Mouse (Mus musculus) liver, embryonic 16.5 days (tissue): Measurements from ENCODE around the gene Lhfpl3. TPM values are rescaled to one million over a fixed set of nuclear protein-coding genes. Genes with fewer than 3 reads are reported as not detected.

Experiments
- ATAC-seq: fragments of 200-750 bp; cut with Nextera tagmentation; 2 replicates; pipeline ENCODE4 v1.8.0; 2017; ENCODE audit warnings: low read depth, mild to moderate bottlenecking, moderate number of reproducible peaks, moderate library complexity
- H3K27ac ChIP-seq: fragments of 300-500 bp; sonication (generic); 2 replicates; pipeline ENCODE4 v1.5.1; 2014; ENCODE audit warnings: mild to moderate bottlenecking, low read length
- H3K27me3 ChIP-seq: fragments of 300-500 bp; sonication (generic); 2 replicates; pipeline ENCODE4 v1.6.1; 2014; ENCODE audit warnings: low read depth, low read length, mixed read lengths; ENCODE audit not compliant: control insufficient read depth, insufficient read depth
- H3K36me3 ChIP-seq: fragments of 300-500 bp; sonication (generic); 2 replicates; pipeline ENCODE4 v1.6.1; 2014; ENCODE audit warnings: mild to moderate bottlenecking; ENCODE audit not compliant: control insufficient read depth, insufficient read depth
- H3K4me1 ChIP-seq: fragments of 300-500 bp; sonication (generic); 2 replicates; pipeline ENCODE4 v1.6.1; 2014; ENCODE audit warnings: low read depth, low read length, mixed read lengths; ENCODE audit not compliant: control insufficient read depth
- H3K4me2 ChIP-seq: fragments of 300-500 bp; sonication (generic); 2 replicates; pipeline ENCODE4 v1.6.1; 2014; ENCODE audit warnings: low read depth, low read length, mixed read lengths
- H3K4me3 ChIP-seq: fragments of 300-500 bp; sonication (generic); 2 replicates; pipeline ENCODE4 v1.5.1; 2014; ENCODE audit warnings: low read depth, mild to moderate bottlenecking, low read length
- H3K9ac ChIP-seq: fragments of 300-500 bp; sonication (generic); 2 replicates; pipeline ENCODE4 v1.6.1; 2014; ENCODE audit warnings: low read depth, low read length
- H3K9me3 ChIP-seq: fragments of 300-500 bp; sonication (generic); replicated peaks from 2 replicates; pipeline ENCODE4 v1.6.1; 2016; ENCODE audit warnings: low read length; ENCODE audit not compliant: control insufficient read depth
- WGBS: fragments of 180-500 bp; shearing (Covaris S2); extraction: QIAGEN DNeasy Blood & Tissue Kit; methylation state at CpG from one replicate; pipeline ENCODE4 v1.1.7; 2014; ENCODE audit not compliant: insufficient replicate concordance; 5-methylcytosine and 5-hydroxymethylcytosine counted together
- microRNA-seq: library from miRNA; unstranded; fragments of <30 nt; microRNA quantifications from one replicate; pipeline ENCODE4, GENCODE M21; 2016
- polyA plus RNA-seq: library from polyadenylated mRNA; unstranded; fragments of >200 nt; fragmentation: Nextera tagmentation; extraction: Ambion mirVana; gene quantifications from 2 replicates; pipeline ENCODE4 v1.2.1, GENCODE M21; 2015

The Lhfpl3 gene
- polyA plus RNA-seq, 1 experiment from 2014 or later = 0.05 TPM

GRCm38 (mm10) chr5:23251462-23252224 lies 505.8 kb downstream of the Lhfpl3 start:
- no peaks in the 10 kb centered on the region for H3K9me3 ChIP-seq
- ATAC-seq = no peak
- H3K9ac ChIP-seq = no peak overlapping the region
- no peaks in the 10 kb centered on the region for H3K27me3 ChIP-seq
- no peaks in the 10 kb centered on the region for H3K4me1 ChIP-seq
- H3K4me2 ChIP-seq = no peak overlapping the region
- WGBS = 11% methylated on average over 12 of the region's 12 CpGs
- no peaks in the 10 kb centered on the region for H3K36me3 ChIP-seq
- H3K27ac ChIP-seq = no peak overlapping the region
- no peak overlapping the region for H3K4me3 ChIP-seq

DNA sequence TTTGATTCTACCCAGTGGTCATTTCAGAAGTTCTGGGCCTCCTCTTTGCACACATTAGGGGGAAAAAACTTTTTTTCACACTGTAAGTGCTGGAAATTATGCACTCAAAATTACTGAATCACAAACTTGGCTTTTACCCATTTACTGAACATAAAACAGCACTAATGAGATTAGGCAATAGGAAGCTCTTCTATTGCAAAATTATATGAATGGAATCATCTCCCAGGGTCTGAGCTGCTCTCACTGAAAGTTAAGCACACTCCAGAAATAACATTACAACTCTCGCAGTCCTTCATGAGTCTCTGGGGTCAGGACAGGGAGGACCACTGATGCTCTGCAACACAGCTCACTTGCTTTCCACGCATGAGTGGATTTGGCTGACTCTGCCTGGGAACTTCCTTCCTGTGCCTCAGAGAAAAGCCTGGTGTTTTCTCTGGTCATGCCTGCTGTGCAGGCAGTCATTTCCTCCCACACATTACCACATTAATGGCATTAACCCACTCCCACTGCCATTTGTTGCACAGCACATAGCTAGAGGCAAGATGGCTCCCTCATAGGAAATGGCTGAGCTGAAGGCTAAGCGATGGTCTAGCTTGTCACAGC lies 510.1 kb downstream of the Lhfpl3 start:
- no peak for ATAC-seq
- Histone ChIP-seq H3K27ac (no peak overlapping the region), H3K9ac (no peak overlapping the region), H3K9me3 (no peaks in the 10 kb centered on the region), H3K27me3 (no peaks in the 10 kb centered on the region), H3K4me3 (no peak overlapping the region), H3K4me2 (no peak overlapping the region), H3K4me1 (no peaks in the 10 kb centered on the region), H3K36me3 (no peaks in the 10 kb centered on the region)
- 48% methylated on average over 3 of the region's 3 CpGs for WGBS

GRCm38 (mm10) chr5:23273309-23273708 lies 527.5 kb downstream of the Lhfpl3 start:
- Histone ChIP-seq H3K27me3 (no peaks in the 10 kb centered on the region), H3K27ac (no peak overlapping the region), H3K9ac (no peak overlapping the region), H3K4me3 (no peak overlapping the region), H3K4me1 (no peaks in the 10 kb centered on the region), H3K9me3 (no peaks in the 10 kb centered on the region), H3K36me3 (no peaks in the 10 kb centered on the region), H3K4me2 (no peak overlapping the region)
- WGBS = 48% methylated on average over 3 of the region's 3 CpGs
- ATAC-seq = no peak

DNA sequence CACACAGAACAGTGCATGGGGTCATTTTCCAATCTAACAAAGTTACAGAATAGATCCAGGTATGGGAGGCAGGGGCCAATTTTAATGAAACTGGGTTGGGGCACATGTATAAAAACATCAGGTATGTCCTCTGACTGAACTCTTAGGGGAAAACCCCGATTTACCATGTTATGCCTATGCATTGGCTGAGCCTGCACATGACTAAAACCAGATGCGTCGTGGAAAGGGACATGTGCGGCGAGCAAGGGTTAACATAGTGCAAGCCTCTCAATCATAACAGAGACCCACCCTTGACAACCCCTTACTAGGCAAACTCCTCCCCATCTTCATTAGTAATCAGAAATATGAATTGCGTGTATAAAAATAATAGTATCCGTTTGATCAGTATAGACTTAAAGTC lies 533.5 kb downstream of the Lhfpl3 start:
- WGBS = 74% methylated on average over 7 of the region's 7 CpGs
- no peak overlapping the region for H3K4me2 ChIP-seq
- no peak overlapping the region for H3K27ac ChIP-seq
- H3K4me3 ChIP-seq = no peak overlapping the region
- H3K9me3 ChIP-seq = no peaks in the 10 kb centered on the region
- ATAC-seq = no peak
- H3K36me3 ChIP-seq = no peaks in the 10 kb centered on the region
- no peaks in the 10 kb centered on the region for H3K4me1 ChIP-seq
- H3K9ac ChIP-seq = no peak overlapping the region
- H3K27me3 ChIP-seq = no peaks in the 10 kb centered on the region

GRCm38 (mm10) chr5:23284884-23285283 lies 539.0 kb downstream of the Lhfpl3 start:
- Histone ChIP-seq H3K4me3 (no peak overlapping the region), H3K9ac (no peak overlapping the region), H3K4me1 (no peaks in the 10 kb centered on the region), H3K36me3 (no peaks in the 10 kb centered on the region), H3K9me3 (no peaks in the 10 kb centered on the region), H3K4me2 (no peak overlapping the region), H3K27me3 (no peaks in the 10 kb centered on the region), H3K27ac (no peak overlapping the region)
- 13% methylated on average over 3 of the region's 3 CpGs for WGBS
- ATAC-seq = no peak

- H3K36me3 ChIP-seq = no peaks in the 10 kb centered on the region
- H3K4me1 ChIP-seq = no peaks in the 10 kb centered on the region
- H3K9me3 ChIP-seq = no peaks in the 10 kb centered on the region
- H3K4me3 ChIP-seq = no peak overlapping the region
- H3K4me2 ChIP-seq = no peak overlapping the region
- no peak overlapping the region for H3K9ac ChIP-seq
- ATAC-seq = no peak
- H3K27ac ChIP-seq = no peak overlapping the region
- H3K27me3 ChIP-seq = no peaks in the 10 kb centered on the region
Measured at GRCm38 (mm10) chr5:23289149-23289548, 543.3 kb downstream of the Lhfpl3 start.

Small RNA genes within 50 kb of the gene (microRNA-seq; reads per million reads assigned to microRNA genes)
- gene Gm28022 (not detected), gene Gm44363 (not detected)

Other genes with a start within 250 kb of the Lhfpl3 start
- gene Orc5, start 195.6 kb upstream of the Lhfpl3 start, polyA plus RNA-seq = 47.1 and 49.8 TPM in 2 replicates